Mouse (Mus musculus) T-cell, adult 66 days (primary cell): ENCODE measurements around the gene Nme1. TPM values are rescaled to one million over a fixed set of nuclear protein-coding genes. Genes with fewer than 3 reads are reported as not detected.

Experiments
- total RNA-seq, 2 experiments: library from RNA; stranded (reverse); gene quantifications; 3 replicates in 1 of 2; 4 replicates in 1 of 2; pipeline ENCODE4 v1.2.4; 2023

The Nme1 gene
- total RNA-seq = 10 to 100 TPM; 40.9 to 50.3 TPM

DNA sequence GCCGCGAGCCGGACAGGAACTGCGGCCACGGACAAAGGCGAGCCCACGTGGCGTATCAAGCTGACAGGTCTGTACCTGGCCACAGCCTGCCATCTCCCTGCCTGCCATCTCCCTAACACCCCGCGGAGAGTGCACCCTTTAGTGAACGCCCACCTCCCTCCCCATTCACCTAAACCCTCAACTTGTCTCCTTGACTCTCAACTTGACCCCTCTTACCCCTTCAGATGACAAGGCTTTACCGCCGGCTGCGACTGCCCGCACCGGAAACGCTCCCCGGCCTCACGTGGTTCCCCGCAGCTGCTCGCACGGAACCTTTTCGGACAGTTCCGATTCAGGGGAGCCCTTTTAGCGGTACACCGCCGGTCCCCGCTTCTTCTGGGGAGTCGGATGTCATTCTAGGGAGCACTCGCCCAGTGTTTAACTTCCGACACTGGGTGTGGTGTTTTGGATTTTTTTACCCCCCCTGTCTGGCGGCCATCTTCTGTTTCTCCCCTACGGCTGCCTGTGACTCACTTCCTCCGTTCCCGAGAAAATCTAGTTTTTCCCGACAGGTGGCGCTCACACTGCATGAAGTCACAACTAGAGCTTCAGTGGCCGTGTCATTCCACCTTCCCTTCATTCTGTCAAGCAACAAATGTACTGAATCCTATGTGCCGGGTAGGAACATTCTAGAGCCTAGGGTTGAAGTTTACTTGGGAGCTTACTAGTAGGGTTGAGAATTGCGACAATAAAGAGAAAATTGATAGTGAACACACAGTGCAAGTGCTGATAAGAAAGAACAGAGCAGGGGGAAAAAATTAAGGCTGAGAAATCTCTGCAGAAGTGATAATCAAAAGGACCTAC is at the start of gene Nme1, which contains the start of gene Gm20390:
Gene Nme1 (minus strand): TSS at position 517 of the 843 bp plus-strand sequence.
Gene Gm20390 (minus strand): TSS at position 289 of the 843 bp plus-strand sequence.

DNA sequence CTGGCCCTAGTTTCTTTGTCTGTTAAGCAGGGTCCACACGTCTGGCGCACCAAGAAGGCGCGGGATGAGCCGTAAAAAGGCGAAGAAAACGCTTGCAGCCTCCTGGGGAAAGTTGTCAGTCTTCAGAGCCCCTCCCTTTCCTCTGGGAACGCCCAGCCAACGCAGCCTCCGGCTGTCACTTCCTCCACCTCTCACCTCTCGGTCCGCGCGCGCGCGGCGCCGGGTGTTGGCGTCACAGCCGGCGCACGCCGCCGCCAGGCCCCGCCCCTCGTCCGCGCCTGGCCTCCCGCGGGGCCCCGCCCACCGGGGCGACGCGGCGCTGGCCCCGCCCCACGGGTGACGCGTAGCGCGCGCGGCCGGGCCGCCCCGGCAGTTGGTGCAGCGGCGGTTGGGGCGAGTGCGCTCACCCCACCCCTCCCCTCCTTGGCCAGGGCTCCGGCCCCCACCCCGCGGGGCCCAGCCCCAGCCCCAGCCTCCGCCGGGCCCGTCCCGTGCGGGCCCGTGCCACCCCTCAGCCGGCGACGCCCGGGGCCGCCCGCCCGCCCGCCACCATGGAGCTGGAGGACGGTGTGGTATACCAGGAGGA is 27.5 kb upstream of the Nme1 start, which contains the start of gene Spag9:
Gene Spag9 (plus strand): TSS at position 372 of the 586 bp plus-strand sequence.

DNA sequence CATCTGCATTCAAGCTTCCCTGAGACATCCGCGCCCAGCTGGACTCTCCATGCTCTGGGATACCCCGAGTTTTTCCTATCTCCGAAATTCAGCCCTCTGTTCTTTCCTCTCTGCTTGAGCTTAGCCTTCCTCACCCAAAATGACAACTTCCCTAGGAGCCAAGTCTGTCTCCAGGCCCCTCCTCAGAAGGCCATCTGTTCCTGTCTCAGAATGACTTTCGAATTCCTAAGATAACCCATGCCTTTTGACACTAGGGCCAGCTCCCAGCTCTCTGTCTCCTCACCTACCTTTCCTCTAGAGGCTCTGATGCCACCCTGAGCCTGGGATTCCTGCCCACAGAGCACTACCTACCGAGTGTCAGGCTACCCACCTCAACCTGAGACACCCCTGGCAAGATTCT is 12.2 kb downstream of the Nme1 start, which contains the start of gene Nme2:
Gene Nme2 (minus strand): TSS at position 101 of the 400 bp plus-strand sequence.

Other genes with a start within 250 kb of the Nme1 start
- gene Utp18, start 82.8 kb downstream of the Nme1 start, total RNA-seq = 10 to 100 TPM; 55.0 to 70.4 TPM
- gene Mbtd1, start 82.7 kb downstream of the Nme1 start, total RNA-seq = 10 to 100 TPM; 70.0 to 77.7 TPM
- 100 to 1,000 TPM; 256 to 279 TPM for gene Nme2, start 12.3 kb downstream of the Nme1 start, total RNA-seq
- 10 to 100 TPM; 45.3 to 76.2 TPM for gene Gm20390, start 228 bp downstream of the Nme1 start, total RNA-seq
- gene Spag9, start 27.6 kb upstream of the Nme1 start, total RNA-seq = 10 to 100 TPM; 80.5 to 89.5 TPM
- gene Tob1, start 242.9 kb upstream of the Nme1 start, total RNA-seq = 10 to 100 TPM; 66.7 to 70.6 TPM